Mouse (Mus musculus): ENCODE measurements around the gene Ankrd37. TPM values are rescaled to one million over a fixed set of nuclear protein-coding genes. Genes with fewer than 3 reads are reported as not detected.

Ankrd37 gene
- 3.8 TPM for total RNA-seq (2023)

GRCm38 (mm10) chr8:46005596-46005995, at the start of gene Ankrd37:
Gene Ankrd37 (minus strand): TSS chr8:46005707.

DNA sequence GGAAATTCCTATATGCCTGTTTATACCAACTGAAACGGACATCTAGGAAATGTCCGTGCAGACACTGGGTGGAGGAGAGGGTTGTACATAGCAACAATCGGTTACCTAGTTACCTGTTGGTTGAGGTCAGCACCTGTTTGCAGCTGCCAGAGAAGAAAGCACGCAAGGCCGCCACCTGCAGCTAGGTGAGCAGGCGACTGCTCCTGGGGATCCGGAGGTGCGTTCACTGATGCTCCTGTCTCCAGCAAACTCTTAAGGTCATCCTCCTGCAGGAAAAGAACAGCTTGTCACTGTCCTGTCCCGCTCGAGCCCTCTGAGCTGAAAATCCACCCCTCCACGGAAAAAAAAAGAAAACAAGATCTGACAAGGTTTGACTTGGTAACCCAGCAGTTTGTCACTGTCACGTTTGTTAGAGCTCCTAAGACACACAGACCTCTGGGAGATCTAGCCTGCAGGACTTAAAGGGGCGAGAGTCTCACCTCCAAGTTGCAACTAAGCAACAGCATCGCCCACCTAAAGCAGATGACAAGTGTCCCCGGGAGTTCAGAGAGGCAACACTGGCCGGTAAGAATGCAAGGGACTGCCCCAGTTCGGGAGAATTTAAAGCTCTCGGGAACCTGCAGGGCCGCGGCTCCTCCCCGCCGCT, 6.2 kb downstream of the Ankrd37 start, which contains the start of gene Lrp2bp:
Lrp2bp (plus strand) TSS at position 166 of the 646 bp plus-strand sequence.

DNA sequence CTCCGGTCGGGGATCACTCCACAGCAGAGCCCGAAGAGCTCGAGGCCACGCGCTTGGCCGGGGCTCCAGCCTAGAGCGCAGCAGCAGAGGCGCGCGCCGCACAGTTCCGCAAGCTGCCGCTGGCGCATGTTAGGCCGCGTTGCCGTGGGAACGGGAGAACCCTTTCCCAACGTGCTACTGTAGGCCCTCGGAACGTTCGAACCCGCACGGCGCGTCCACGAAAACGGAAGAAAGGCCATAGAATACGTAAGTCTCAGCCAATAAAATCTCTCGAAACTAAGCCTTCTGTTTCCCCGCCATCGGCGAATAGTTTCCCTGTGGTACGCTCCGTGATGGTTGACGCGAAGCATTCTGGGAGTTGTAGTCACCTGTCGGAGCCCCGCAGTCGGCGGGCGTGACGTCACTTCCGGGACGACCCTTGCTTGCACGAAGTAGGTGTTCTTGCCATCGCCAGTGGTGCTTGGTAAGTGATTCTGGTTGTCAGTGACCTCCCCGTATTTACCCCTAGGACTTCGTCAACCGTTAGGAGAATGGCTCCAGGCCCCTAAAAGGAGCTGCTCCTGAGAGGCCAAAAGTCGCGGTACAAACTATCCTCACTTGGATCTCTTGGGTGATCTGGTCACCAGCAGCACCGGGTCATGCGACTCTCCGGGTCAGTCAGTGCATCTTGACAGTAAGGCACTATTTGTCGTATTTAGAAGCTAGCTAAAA, 30.2 kb downstream of the Ankrd37 start, which contains the start of the genes 1700029J07Rik and Ufsp2:
1700029J07Rik (minus strand) TSS at position 127 of the 711 bp plus-strand sequence.
Ufsp2 (plus strand) TSS at position 403 of the 711 bp plus-strand sequence.

Other genes with a start within 250 kb of the Ankrd37 start
- not detected for gene Pdlim3, start 120.2 kb downstream of the Ankrd37 start, total RNA-seq (2023)
- gene Ccdc110, start 71.1 kb downstream of the Ankrd37 start, total RNA-seq (2023): not detected
- gene 1700029J07Rik, start 30.5 kb downstream of the Ankrd37 start, total RNA-seq (2023): 0.67 TPM
- gene Ufsp2, start 30.2 kb downstream of the Ankrd37 start, total RNA-seq (2023): 11.4 TPM
- gene Lrp2bp, start 6.4 kb downstream of the Ankrd37 start, total RNA-seq (2023): not detected
- 16.8 TPM for gene Cfap97, start 146.1 kb upstream of the Ankrd37 start, total RNA-seq (2023)
- gene Snx25, start 146.5 kb upstream of the Ankrd37 start, total RNA-seq (2023): 21.5 TPM
- gene Slc25a4, start 205.6 kb upstream of the Ankrd37 start, total RNA-seq (2023): 42.7 TPM

Data from CD4-positive naive resting alpha-beta T cell, adult 76 days (primary cell).